Mouse (Mus musculus) forelimb bud, embryonic 11.5 days (tissue): Measurements from ENCODE around the gene Lgr4.

Experiments
- DNase-seq: peaks from one replicate; pipeline ENCODE4 v3.0.0-alpha.2; 2012; ENCODE audit warnings: low read depth, low spot score

Gene Lgr4

GRCm38 (mm10) chr2:109921298-109922035 lies 4.0 kb downstream of the Lgr4 start:
- no peak for DNase-seq

- no peak for DNase-seq
Measured at GRCm38 (mm10) chr2:109922306-109922705, 4.9 kb downstream of the Lgr4 start.

- no peak for DNase-seq
Measured at GRCm38 (mm10) chr2:109923031-109923430, 5.6 kb downstream of the Lgr4 start.

GRCm38 (mm10) chr2:109923945-109924344 lies 6.5 kb downstream of the Lgr4 start:
- DNase-seq = no peak

- no peak for DNase-seq
Measured at GRCm38 (mm10) chr2:109926984-109927383, 9.5 kb downstream of the Lgr4 start.

GRCm38 (mm10) chr2:109927446-109927845 lies 10.0 kb downstream of the Lgr4 start:
- no peak for DNase-seq

GRCm38 (mm10) chr2:109927876-109928275 lies 10.4 kb downstream of the Lgr4 start:
- no peak for DNase-seq

- DNase-seq = no peak
Measured at GRCm38 (mm10) chr2:109928791-109929190, 11.3 kb downstream of the Lgr4 start.

- DNase-seq = no peak
Measured at GRCm38 (mm10) chr2:109929256-109929655, 11.8 kb downstream of the Lgr4 start.

- DNase-seq = no peak
Measured at GRCm38 (mm10) chr2:109930366-109930765, 12.9 kb downstream of the Lgr4 start.

- no peak for DNase-seq
Measured at GRCm38 (mm10) chr2:109930771-109931170, 13.3 kb downstream of the Lgr4 start.

GRCm38 (mm10) chr2:109931978-109932780 lies 14.7 kb downstream of the Lgr4 start:
- peak; percentile 24 for DNase-seq

- DNase-seq = no peak
Measured at GRCm38 (mm10) chr2:109933151-109933550, 15.7 kb downstream of the Lgr4 start.

- DNase-seq = no peak
Measured at GRCm38 (mm10) chr2:109934086-109934485, 16.6 kb downstream of the Lgr4 start.

- no peak for DNase-seq
Measured at GRCm38 (mm10) chr2:109935194-109935593, 17.7 kb downstream of the Lgr4 start.

- no peak for DNase-seq
Measured at GRCm38 (mm10) chr2:109935754-109936409, 18.4 kb downstream of the Lgr4 start.

- DNase-seq = no peak
Measured at GRCm38 (mm10) chr2:109936410-109936755, 18.9 kb downstream of the Lgr4 start.

GRCm38 (mm10) chr2:109941973-109942444 lies 24.6 kb downstream of the Lgr4 start:
- DNase-seq = no peak

- no peak for DNase-seq
Measured at GRCm38 (mm10) chr2:109942810-109943570, 25.5 kb downstream of the Lgr4 start.

- no peak for DNase-seq
Measured at GRCm38 (mm10) chr2:109944995-109945394, 27.5 kb downstream of the Lgr4 start.

- DNase-seq = no peak
Measured at GRCm38 (mm10) chr2:109945532-109945931, 28.1 kb downstream of the Lgr4 start.

- DNase-seq = no peak
Measured at GRCm38 (mm10) chr2:109946426-109946825, 29.0 kb downstream of the Lgr4 start.
